Mouse (Mus musculus) ES-E14 (cell line): ENCODE results near the gene Sidt2. TPM values are rescaled to one million over a fixed set of nuclear protein-coding genes. Genes with fewer than 3 reads are reported as not detected.

Experiments used
- DNase-seq: peaks from one replicate; pipeline ENCODE4 v3.0.0-alpha.2; 2013; ENCODE audit warnings: low read depth, low spot score
- H3K27ac ChIP-seq: 2 replicates; pipeline ENCODE4 v1.5.1; 2012; ENCODE audit warnings: low read depth, mild to moderate bottlenecking, low read length, moderate library complexity, mixed read lengths; ENCODE audit not compliant: poor library complexity, insufficient read depth, severe bottlenecking
- H3K36me3 ChIP-seq: 2 replicates; pipeline ENCODE4 v1.6.1; 2012; ENCODE audit warnings: mild to moderate bottlenecking, low read length, moderate library complexity, mixed read lengths; ENCODE audit not compliant: control insufficient read depth, poor library complexity, insufficient read depth, severe bottlenecking
- H3K4me1 ChIP-seq, 2 experiments: fragments of 150-350 bp in 1 of 2; sonication (generic) in 1 of 2; 2 replicates each; pipeline ENCODE4 v1.6.1; 2012; ENCODE audit warnings: low read length in 2 of 2, mild to moderate bottlenecking in 1 of 2, mixed read lengths in 1 of 2; ENCODE audit not compliant: control insufficient read depth in 2 of 2, insufficient read depth in 2 of 2, poor library complexity in 1 of 2
- H3K4me3 ChIP-seq, 2 experiments: fragments of 150-350 bp in 1 of 2; sonication (generic) in 1 of 2; 2 replicates each; pipeline ENCODE4 v1.5.1; 2012; ENCODE audit warnings: low read length in 2 of 2, low read depth in 1 of 2, mild to moderate bottlenecking in 1 of 2, mixed read lengths in 1 of 2; ENCODE audit not compliant: insufficient read depth in 1 of 2, poor library complexity in 1 of 2, severe bottlenecking in 1 of 2
- H3K9ac ChIP-seq: 2 replicates; pipeline ENCODE4 v1.6.1; 2012; ENCODE audit warnings: low read depth, mild to moderate bottlenecking, low read length, mixed read lengths; ENCODE audit not compliant: poor library complexity, insufficient read depth, severe bottlenecking
- H3K9me3 ChIP-seq: fragments of 150-350 bp; sonication (generic); 2 replicates; pipeline ENCODE4 v1.6.1; 2012; ENCODE audit warnings: low read depth, mild to moderate bottlenecking, low read length; ENCODE audit not compliant: control insufficient read depth, insufficient read depth
- CHD2 ChIP-seq: IDR thresholded peaks from 2 replicates; pipeline ENCODE4 v1.6.1; 2014; ENCODE audit warnings: mild to moderate bottlenecking, low read depth, low read length, inconsistent platforms
- HCFC1 ChIP-seq: IDR thresholded peaks from 2 replicates; pipeline ENCODE4 v1.6.1; 2012; ENCODE audit warnings: low read length, inconsistent platforms, borderline replicate concordance; ENCODE audit not compliant: insufficient read depth
- MAFK ChIP-seq: IDR thresholded peaks from 2 replicates; pipeline ENCODE4 v1.6.1; 2014; ENCODE audit warnings: mild to moderate bottlenecking, low read depth, low read length, inconsistent platforms; ENCODE audit not compliant: insufficient read depth
- ZC3H11A ChIP-seq: IDR thresholded peaks from 2 replicates; pipeline ENCODE4 v1.6.1; 2012; ENCODE audit warnings: low read depth, mild to moderate bottlenecking, inconsistent platforms, low read length, borderline replicate concordance
- ZNF384 ChIP-seq: IDR thresholded peaks from 2 replicates; pipeline ENCODE4 v1.6.1; 2012; ENCODE audit warnings: low read depth, low read length, inconsistent platforms
- in situ Hi-C, 2 experiments: fragments of 600-800 bp; cut with MboI; formaldehyde crosslinking; loops; one replicate each; pipeline ENCODE4 v1.15.1; 2025; ENCODE audit warnings: low sequenced_read_pairs in 2 of 2, inconsistent platforms in 1 of 2; ENCODE audit not compliant: unreplicated experiment in 2 of 2
- total RNA-seq: library from RNA; depleted of rRNA; stranded (reverse); fragments of 300-350 nt; gene quantifications from 2 replicates; pipeline ENCODE4 v1.2.3, GENCODE M21; 2012; rRNA removed

Gene Sidt2
- 44.7 and 50.3 TPM in 2 replicates for total RNA-seq

DNA sequence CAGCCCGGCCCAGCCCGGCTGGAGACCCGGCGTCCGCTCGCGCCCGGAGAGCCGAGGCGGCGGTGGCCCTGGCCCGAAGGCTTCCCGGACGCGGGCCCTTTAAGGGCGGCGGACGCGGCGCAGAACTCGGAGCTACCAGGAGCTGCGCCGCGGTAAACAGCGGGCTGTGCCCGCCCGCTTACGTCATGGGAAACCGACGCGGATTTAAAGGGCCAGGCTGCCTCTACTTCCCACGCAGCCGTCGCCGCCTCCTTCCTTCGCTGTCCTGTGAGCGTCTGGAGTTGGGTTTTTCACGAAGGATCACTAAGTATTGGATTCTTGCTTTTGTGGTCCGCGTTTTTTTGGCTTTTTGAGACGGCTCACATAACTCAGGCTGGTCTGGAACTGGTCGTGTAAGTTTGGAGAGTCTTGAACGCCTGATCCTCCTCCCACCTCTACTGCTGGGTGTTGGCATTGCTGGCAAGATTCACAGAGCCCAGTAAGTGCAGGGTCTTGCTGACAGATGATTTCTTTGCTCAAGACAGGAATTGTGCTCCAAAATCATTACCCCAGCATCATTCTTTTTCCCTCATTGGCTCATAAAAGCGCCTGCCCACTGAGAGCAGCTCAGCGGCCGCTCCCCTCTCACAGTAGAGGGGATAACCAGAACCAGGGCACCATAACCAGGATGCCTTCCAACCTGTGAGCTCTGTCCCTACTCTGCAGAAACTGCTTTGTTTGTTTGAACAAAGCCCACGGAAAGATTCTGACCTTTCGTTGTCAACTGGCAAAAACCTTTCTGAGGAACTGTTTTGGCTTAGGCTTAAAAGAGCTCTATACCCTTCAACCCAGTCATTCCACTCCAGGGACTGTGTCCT lies at the start of gene Sidt2:
Gene Sidt2, minus strand, starts transcription at position 152 of the 857 bp plus-strand sequence.
- H3K9me3 ChIP-seq, result no peaks in the 10 kb centered on the region
- DNase-seq, result peak; percentile 65
- peaks cover 11% of the 10 kb centered on the region; the same call in 1 of the 2 replicates for H3K36me3 ChIP-seq
- TF ChIP-seq MAFK (no peak), HCFC1 (no peak), CHD2 (no peak), ZNF384 (no peak), ZC3H11A (no peak)
- H3K4me1 ChIP-seq, result peaks cover 0 to 5% of the 10 kb centered on the region in 2 experiments; a peak in 1 of 4 replicates
- H3K4me3 ChIP-seq, result peak within 1 kb of the TSS; percentile 77 to 93
- in situ Hi-C loops, result no loop called here
- H3K27ac ChIP-seq, result peak within 1 kb of the TSS; percentile 2; the same call in 1 of the 2 replicates
- peak within 1 kb of the TSS; percentile 84 for H3K9ac ChIP-seq

GRCm38 (mm10) chr9:46004529-46004928 lies 49.5 kb upstream of the Sidt2 start:
- DNase-seq, result no peak
- Histone ChIP-seq H3K36me3 (no peaks in the 10 kb centered on the region), H3K4me1 (peaks cover 2 to 4% of the 10 kb centered on the region in 2 experiments; a peak in 3 of 4 replicates), H3K27ac (no peak overlapping the region), H3K9me3 (no peaks in the 10 kb centered on the region), H3K4me3 (no peak overlapping the region), H3K9ac (no peak overlapping the region)
- in situ Hi-C loops, result loop anchor here in 1 of 2 experiments (10.0 kb wide), 2 partner anchors 180 to 310 kb away; partner anchors contain the start of gene 4931429L15Rik
- TF ChIP-seq MAFK (no peak), ZC3H11A (no peak), ZNF384 (no peak), HCFC1 (no peak), CHD2 (no peak)

- DNase-seq, result peak; percentile 63
- TF ChIP-seq CHD2, result no peak
- peak; percentile 86 for TF ChIP-seq ZC3H11A
- no peak for TF ChIP-seq HCFC1
- peak; percentile 92 for TF ChIP-seq ZNF384
- no peak for TF ChIP-seq MAFK
- no peak overlapping the region for H3K4me3 ChIP-seq
- no peaks in the 10 kb centered on the region for H3K9me3 ChIP-seq
- in situ Hi-C loops, result loop anchor here in 1 of 2 experiments (10.0 kb wide), 2 partner anchors 181 to 311 kb away; partner anchors contain the start of gene 4931429L15Rik
- no peaks in the 10 kb centered on the region for H3K36me3 ChIP-seq
- peaks cover 0 to 3% of the 10 kb centered on the region in 2 experiments; a peak in 1 of 4 replicates for H3K4me1 ChIP-seq
- no peak overlapping the region for H3K9ac ChIP-seq
- H3K27ac ChIP-seq, result no peak overlapping the region
Measured at GRCm38 (mm10) chr9:46003729-46004128, 48.7 kb upstream of the Sidt2 start.

- in situ Hi-C loops, result no loop called here
- H3K36me3 ChIP-seq, result no peaks in the 10 kb centered on the region
- no peak for DNase-seq
- no peak overlapping the region for H3K4me3 ChIP-seq
- no peaks in the 10 kb centered on the region for H3K4me1 ChIP-seq
- TF ChIP-seq ZC3H11A (no peak), CHD2 (no peak), MAFK (no peak), HCFC1 (no peak), ZNF384 (no peak)
- H3K27ac ChIP-seq, result no peak overlapping the region
- H3K9ac ChIP-seq, result no peak overlapping the region
- no peaks in the 10 kb centered on the region for H3K9me3 ChIP-seq
Measured at GRCm38 (mm10) chr9:45999009-45999408, 44.0 kb upstream of the Sidt2 start.
